Mouse (Mus musculus) left cerebral cortex, adult 18-20 months (tissue): ENCODE measurements around the gene Ccin. TPM values are rescaled to one million over a fixed set of nuclear protein-coding genes. Genes with fewer than 3 reads are reported as not detected.

Source experiments
- DNase-seq, 2 experiments: peaks; one replicate each; pipeline ENCODE4 v3.0.0; 2021 to 2022; ENCODE audit warnings: low spot score in 2 of 2, mixed read lengths in 1 of 2
- total RNA-seq, 2 experiments: library from RNA; stranded (reverse); gene quantifications; 2 replicates each; pipeline ENCODE4 v1.2.3; 2021

Ccin gene
- total RNA-seq, 2 experiments from 2014 or later: not detected

DNA sequence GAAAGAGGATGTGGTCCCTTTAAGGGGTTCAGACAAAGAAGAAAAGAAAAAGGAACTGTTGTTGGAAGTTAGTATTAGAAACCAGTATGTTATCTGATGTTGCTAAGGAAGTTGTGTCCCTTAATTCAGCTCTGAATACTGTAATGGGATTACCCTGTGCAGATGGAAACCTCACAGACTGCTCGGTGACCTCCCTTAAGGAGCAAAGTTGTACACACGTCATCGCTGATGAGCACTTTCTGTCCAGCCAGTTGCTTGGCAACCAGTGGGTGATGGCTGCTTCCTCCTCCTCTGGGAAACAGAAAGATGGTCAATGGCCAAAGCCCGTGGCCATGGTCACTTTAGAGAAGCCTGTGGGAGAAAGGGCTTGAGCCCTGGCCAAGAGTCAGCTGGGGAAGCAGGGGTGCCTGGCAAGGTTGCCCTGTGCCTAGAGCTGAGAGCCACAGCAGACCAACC is 9.7 kb upstream of the Ccin start:
- peak in 1 of 2 experiments; percentile 37 for DNase-seq

DNA sequence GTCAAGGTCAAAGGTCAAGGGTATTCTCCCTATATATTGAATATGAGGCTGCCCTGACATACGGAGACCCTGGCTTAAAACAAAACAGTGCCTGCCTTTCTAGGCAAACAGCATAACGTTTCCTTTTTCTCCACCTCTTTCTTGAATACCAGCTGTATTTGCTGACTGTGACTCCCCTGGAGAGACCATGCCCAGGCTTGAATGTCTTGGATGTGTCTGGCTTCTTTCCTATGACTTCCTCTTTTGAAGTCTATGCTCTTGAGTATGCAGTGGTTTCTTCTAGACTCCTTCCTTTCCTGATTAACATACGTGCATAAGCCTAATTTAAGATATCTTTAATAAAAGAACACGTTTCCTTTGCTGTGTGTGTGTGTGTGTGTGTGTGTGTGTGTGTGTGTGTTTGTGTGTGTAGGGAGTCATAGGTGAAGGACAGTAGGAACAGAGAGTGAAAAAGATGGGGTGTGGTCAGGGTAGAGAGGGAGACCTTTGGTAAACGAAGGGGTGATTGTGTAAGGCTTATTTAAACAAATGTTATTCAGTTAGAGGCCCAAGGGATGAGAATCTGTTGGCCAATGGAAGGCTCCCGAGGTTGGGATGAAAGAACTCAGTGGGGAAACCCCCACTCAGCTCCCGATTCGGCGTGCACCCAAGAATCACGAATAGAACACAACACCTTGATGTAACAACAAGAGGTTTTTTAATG is 8.2 kb upstream of the Ccin start:
- no peak for DNase-seq

DNA sequence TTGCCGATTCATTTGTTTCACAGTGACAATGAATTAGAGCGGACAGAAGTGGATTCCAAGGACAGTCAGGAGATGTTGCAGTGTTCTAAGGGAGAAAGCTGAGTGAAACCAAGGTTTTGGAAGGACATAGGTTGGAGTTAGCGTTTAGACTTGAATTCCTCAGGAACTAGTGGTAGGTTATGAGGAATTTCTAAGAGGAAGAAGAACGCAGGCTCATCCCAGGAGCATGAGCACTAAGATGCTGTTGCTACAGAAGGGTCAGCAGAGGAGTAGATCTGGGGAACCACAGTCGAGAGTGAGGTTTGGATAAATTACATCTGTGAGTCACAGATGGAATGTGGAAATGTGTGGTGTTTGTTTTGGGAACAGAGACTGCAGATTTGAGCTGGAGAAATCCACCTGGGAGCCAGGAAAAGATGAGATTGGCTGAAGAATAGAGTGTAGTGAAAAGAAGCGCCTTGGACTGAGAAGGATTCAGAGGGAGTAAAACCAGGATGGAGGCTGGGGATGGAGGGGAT is 7.0 kb upstream of the Ccin start:
- no peak for DNase-seq

DNA sequence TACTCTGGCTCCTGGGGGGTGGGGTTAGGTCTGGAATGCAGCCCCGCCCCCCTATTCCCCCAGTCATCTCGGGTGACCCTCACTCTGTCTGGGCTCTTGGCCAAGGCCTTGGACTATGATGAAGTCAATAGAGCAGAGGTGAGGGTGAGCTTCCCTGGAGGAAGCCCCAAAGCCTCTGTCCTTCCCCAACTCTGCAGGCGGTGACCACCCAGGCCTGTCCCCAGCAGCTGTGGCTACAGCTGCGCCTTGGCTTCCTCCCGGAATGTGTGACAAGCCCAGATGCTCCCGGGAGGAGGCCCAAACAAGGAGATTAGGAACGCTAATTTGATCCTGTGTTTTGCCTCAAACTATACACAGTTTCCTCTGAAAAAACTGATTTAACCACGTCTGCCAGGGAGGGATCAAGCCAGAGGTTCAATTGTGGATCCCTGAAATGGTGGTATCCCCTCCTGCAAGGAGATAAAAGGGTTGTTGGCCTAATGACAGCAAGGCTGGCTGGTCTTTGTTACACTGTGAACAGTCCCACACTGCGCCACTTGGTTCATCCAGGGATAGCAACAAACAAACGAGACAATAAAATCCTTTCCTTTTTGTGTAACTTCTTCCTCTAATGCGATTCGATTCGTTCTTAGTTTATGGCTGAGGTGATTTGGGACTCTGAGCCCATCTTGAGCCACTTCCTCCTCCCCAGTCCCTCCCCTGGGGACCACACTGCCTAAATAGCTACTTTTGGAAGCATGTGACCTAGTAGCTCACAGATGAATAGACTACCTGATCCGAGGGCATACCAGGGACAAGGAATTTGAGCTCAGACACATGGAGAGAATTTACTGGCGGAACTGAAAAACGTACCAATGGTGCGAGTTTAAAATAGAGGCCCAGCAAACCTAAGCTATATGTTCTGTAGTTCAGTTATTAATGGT is 4.5 kb upstream of the Ccin start:
- no peak for DNase-seq

DNA sequence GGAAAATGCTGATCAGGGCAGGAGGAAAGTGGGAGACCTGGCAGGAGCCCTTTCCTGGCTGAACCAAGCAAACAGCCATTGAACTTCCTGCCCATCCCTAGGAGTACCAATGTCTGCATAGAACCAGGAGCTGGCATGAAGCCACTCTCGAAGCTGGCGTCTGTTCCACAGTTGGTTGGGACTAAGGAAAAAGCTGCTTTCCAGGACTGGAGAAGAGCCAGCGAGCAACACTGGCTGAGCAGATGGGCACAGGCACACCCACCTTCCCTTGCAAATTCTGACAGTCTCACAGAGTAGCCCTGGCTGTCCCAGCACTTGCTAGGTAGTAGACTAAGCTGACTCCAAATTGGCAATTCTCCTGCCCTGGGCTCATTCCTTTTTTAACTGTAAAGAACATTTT is 3.5 kb upstream of the Ccin start:
- DNase-seq: peak; percentile 93 to 95

DNA sequence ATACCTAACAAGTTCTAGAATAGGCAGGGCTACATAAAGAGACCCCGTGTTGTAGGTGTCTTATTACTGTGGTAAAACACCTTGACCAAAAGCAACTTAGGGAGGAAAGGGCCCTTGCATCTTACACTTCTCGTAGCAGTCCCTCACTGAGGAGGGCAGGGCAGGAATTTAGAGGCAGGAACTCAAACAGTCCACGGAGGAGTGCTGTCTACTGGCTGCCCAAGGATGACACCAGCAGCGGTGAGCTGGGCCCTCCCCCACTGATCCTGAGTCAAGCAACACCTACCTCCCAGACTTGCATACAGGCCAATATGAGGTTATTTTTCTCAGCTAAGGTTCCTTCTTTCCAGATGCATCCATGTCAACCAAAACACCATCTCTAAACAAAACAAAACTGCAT is 3.0 kb upstream of the Ccin start:
- no peak for DNase-seq

DNA sequence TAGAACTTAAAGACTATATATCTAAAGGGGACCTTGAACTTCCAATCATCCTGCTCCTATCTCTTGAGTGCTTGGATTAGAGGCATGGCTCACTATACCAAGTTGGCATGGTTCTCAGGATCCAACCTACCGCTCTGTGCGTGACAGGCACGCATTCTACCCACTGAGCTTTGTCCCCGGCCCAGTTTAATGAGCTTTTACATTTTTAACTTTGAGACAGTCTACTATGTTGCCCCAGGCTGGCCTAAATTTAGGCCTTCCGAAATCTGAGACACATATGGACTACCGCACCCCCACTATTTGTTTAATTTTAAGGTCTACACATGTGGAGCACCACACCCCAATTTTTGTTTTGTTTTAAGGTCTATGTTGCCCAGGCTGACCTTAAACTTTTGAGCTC is 2.4 kb upstream of the Ccin start:
- DNase-seq: no peak

DNA sequence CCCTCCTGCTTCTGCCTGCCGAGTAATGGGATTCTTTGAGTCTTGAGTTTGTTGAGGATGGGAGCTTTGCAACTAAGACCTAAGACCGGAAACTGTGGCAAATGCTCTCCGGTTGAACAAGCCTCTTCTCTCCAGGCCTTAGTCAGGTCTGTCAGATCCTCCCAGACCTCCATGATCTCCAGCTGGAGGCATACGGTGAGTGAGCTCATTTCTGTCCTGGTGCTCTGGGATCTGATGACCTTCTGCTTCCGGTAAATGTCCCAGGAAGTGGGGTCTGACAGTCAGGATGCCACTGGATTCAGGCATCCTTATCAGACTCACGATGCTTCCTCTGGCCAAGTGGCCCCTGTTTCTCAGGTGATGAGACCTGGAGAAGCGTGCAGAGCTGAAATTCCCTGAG is 2.0 kb upstream of the Ccin start:
- DNase-seq: no peak

DNA sequence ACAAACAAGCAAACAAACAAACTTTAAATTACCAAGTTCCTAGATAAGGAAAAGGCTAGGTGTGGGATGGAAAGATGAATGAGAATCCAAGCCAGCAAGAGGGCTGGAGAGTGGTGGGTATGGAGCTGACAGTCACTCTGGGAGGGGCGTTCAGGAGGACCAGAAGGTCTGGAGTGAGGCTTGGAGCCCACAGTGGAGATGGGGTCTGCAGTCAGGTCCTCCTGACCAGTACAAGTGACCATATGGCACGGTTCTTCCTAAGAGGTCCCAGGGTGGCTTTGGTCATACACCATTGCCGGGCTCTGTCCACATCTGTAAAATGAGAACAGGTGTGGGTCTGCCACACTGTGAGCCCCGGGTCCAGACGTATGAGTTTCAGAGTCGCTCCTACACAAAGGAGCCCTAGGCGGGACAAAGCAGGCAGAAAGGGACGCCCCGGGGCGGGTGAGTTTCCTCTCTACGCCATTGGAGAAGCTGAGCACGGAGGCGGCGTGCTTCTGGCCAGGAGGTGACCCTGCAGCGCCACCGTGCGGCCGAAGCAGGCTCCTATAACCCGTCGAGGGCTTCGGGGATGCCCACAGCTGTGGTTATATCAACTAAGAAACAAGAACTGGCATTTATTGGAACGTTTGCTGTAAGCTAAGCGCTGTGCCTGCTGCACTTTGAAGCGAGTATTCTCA is 1.1 kb upstream of the Ccin start:
- peak; percentile 94 to 97 for DNase-seq

DNA sequence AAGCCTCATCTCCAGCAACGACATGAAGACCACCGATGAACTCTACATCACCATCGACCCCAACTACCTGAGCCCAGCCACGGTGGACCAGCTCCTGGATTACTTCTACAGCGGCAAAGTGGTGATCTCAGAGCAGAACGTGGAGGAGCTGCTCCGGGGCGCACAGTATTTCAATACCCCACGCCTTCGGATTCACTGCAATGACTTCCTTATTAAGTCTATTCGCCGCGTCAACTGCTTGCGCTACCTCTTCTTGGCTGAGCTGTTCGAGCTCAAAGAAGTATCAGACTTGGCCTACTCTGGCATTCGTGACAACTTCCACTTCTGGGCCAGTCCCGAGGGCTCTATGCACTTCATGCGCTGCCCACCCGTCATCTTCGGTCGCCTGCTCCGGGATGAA is 473 bp downstream of the Ccin start:
- no peak for DNase-seq

DNA sequence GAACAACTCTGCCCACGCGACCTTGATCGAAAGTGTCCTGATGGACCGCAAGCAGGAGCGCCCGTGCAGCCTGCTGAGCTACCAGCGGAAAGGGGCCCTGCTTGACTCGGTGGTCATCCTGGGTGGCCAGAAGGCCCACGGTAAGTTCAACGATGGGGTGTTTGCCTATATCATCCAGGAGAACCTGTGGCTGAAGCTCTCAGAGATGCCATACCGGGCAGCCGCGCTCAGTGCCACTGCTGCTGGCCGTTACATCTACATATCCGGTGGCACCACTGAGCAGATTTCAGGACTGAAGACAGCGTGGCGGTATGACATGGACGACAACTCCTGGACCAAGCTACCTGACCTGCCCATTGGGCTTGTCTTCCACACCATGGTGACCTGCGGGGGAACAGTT is 1.0 kb downstream of the Ccin start:
- DNase-seq: no peak

DNA sequence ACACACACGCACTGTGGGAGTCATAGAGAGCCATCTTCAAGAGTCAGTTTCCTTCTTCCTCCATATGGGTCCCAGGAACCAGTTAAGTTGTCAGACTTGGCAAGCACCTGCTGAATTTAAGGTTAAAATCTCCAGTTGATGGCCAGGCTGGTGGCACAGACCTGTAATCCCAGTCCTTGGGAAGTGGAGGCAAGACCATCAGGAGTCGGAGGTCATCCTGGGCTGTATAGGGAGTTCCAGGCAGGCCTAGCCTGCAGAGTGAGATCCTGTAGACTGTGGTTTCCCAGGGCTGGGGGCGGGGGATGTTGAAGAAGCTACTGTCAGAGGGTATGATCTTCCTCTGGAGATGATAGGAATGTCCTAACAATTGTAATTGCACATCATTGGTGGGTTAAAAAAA is 5.7 kb downstream of the Ccin start:
- DNase-seq: no peak

DNA sequence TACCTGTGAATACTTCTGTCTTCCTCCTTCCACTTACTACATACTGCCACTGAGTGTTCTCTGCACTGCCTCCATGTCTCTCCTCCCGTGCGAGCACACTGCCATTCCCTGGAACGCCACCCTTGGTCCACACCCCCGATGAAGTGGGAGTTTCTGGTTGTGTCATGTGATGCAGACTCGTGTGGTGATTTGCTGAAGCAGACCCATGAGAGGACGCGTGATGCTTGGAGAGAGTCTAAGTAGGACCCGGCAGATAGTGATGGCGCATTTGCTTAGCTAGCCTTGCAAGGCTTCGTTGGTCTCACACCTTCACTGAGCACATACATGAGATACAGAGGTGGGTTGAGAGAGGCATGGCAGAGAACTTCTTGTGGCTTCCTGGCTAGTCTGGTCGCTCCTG is 9.8 kb downstream of the Ccin start:
- no peak for DNase-seq

DNA sequence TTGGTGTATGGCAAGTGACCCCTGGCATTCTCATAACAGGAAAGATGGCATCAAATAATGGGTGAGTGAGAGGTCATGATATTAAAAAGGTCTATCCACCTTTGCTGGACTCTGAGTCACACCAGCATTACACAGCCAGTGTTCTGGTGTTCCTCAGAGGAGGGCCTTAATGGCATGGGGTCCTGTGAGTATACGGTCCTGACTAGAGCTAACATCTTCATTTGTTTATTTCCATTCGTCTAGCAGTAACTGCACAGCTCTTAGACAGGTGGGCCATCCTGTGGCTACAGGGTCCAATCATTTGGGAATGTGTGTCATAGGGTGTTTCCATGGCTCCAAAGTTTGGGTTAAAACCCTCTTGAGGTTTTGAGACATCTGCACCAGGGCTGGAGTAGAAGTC is 11.1 kb downstream of the Ccin start:
- DNase-seq: no peak

DNA sequence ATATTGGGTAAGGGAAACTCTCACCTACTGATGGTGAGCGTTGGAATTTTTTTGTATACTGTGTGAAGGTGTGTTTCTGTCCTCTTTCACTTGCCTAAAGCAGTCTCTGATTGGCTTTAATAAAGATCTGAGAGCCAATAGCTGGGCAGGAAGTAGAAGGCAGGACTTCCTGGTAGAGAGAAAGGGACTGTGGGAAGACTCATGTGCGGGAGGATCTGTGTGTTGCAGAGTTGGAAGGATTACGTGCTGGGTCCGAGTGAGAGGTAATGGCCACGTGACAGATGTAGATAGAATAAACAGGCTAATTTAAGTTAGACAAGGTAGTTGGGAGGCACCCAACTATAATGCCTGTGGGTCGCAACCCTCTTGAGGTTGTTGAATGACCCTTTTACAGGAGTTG is 20.3 kb downstream of the Ccin start:
- DNase-seq: no peak

DNA sequence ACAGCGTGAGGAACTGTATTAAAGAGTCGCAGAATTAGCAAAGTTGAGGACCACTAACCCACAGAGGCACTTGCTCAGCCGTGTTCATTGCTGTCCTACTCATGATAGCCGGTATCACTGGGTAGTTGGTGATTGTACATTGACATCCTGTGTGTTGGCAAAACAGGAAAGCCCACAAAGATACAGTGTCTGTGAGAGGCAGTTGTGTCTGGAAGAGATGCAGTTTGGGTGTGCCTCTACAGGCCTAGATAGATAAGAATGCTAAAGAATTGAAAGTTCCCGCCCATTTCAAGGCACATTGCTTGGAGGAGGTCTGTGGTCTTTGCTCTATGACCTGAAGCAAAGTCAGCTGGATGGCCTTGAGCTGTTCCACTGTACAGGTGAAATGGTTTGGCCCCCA is 20.8 kb downstream of the Ccin start, which contains the start of gene Clta:
Clta (plus strand) TSS at position 327 of the 400 bp plus-strand sequence.
- DNase-seq: no peak

DNA sequence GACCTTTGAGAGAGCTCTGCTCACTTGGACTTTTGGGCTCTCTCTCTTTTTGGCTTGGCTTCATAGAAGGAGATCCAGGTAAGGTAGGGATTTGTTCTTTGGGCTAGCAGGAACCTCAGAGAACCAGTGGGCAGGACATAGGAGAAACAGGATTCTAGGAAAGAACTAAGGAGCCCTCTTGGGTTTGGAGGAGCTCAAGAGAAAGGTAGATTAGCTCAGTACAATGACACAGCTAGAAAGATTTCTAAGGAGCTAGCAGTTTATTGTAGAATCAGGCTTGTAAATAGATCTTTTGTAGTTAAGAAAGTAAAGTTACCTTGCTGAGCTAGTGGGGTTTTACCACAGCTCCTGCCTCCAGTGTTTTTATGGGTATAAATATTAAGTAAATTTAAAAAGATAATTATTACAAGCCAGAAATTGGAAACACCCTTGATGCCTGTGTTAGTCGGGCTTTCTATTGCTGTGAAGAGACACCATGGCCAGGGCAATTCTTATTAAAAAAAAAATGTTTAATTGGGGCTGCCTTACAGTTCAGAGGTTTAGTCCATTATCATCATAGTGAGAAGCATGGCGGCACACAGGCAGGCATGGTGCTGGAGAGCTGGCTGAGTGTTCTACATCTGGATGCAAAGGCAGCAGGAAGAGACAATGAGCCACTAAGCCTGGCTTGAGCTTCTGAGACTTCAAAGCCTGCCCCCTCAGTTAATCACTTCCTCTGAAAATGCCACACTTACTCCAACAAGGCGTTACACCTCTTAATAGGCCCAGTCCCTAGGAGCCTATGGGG is 21.5 kb downstream of the Ccin start:
- DNase-seq: no peak

DNA sequence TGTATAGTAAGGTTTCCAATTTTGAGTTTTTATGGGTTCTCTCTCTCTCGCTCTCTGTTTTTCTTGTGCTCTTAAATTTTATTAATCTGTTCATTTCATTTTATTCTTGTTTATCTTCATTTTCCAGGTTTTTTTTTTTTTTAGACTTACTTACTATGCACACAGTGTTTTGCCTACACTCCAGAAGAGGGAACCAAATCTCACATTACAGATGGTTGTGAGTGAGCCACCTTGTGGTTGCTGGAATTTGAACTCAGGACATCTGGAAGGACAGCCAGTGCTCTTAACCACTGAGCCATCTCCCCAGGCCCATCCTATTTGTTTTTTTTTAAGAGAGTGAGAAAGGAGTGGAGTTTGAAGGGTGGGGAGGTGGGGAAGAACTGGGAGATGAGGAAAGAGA is 26.9 kb downstream of the Ccin start:
- DNase-seq: no peak

DNA sequence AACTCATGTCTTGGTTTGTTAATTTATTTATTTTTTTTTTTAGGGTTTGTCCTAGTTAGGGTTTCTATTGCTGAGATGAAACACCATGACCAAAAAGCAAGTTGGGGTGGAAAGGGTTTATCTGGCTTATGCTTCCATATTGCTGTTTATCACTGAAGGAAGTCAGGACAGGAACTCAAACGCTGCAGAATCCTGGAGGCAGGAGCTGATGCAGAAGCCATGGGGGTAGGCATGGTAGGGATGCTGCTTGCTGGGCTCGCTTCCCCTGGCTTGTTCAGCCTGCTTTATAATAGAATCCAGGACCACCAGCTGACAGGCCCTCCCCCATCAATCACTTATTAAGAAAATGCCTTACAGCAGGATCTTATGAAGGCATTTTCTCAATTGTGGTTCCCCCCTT is 27.6 kb downstream of the Ccin start:
- no peak for DNase-seq

DNA sequence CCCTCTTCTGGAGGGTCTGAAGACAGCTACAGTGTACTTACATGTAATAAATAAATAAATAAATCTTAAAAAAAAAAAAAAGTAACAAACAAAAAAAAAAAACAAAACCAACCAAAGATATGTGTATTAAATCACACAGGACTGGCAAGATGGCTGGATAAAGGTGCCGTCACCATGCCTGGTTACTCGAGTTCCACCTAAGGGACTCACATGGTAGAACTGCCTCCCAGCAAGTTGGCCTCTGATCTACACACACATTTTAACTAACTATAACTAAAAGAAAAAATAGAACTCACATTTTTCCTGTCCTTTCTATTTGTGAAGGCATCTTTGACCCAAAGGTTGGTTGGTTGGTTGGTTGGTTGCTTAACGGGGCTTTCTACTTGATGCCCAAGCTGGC is 28.5 kb downstream of the Ccin start:
- DNase-seq: no peak
